Mouse (Mus musculus) thymus, postnatal 0 days (tissue): ENCODE results near the gene Abracl. TPM values are rescaled to one million over a fixed set of nuclear protein-coding genes. Genes with fewer than 3 reads are reported as not detected.

ENCODE experiments used
- DNase-seq: peaks from one replicate; pipeline ENCODE4 v3.0.0-alpha.2; 2015; ENCODE audit warnings: low spot score
- polyA plus RNA-seq: library from polyadenylated mRNA; unstranded; fragments of >200 nt; fragmentation: Nextera tagmentation; extraction: Ambion mirVana; gene quantifications from 2 replicates; pipeline ENCODE4 v1.2.1, GENCODE M21; 2015

Abracl gene
- 322 and 349 TPM in 2 replicates for polyA plus RNA-seq

GRCm38 (mm10) chr10:18022741-18023347 lies at the start of gene Abracl:
TSS of gene Abracl (minus strand) at chr10:18023288.
- peak; percentile 85 for DNase-seq

GRCm38 (mm10) chr10:18072871-18073270 lies 49.8 kb upstream of the Abracl start:
- DNase-seq: no peak

- DNase-seq: no peak
These were observed 47.5 kb upstream of the Abracl start for GRCm38 (mm10) chr10:18070616-18071015.

GRCm38 (mm10) chr10:18070144-18070543 lies 47.1 kb upstream of the Abracl start:
- DNase-seq: no peak

- DNase-seq: no peak
These were observed 46.5 kb upstream of the Abracl start for GRCm38 (mm10) chr10:18069576-18069975.

GRCm38 (mm10) chr10:18068880-18069279 lies 45.8 kb upstream of the Abracl start:
- no peak for DNase-seq

- no peak for DNase-seq
These were observed 44.8 kb upstream of the Abracl start for GRCm38 (mm10) chr10:18067761-18068446.

GRCm38 (mm10) chr10:18066031-18066439 lies 42.9 kb upstream of the Abracl start:
- DNase-seq: no peak

- DNase-seq: no peak
These were observed 41.6 kb upstream of the Abracl start for GRCm38 (mm10) chr10:18064606-18065228.

GRCm38 (mm10) chr10:18061533-18061932 lies 38.4 kb upstream of the Abracl start:
- no peak for DNase-seq

GRCm38 (mm10) chr10:18060778-18061177 lies 37.7 kb upstream of the Abracl start:
- no peak for DNase-seq

- no peak for DNase-seq
These were observed 36.7 kb upstream of the Abracl start for GRCm38 (mm10) chr10:18059807-18060206.

GRCm38 (mm10) chr10:18058681-18059338 lies 35.7 kb upstream of the Abracl start:
- DNase-seq: no peak

GRCm38 (mm10) chr10:18056391-18056745 lies 33.3 kb upstream of the Abracl start:
- no peak for DNase-seq

- peak; percentile 37 for DNase-seq
These were observed 32.8 kb upstream of the Abracl start, which contains the start of gene Reps1 for GRCm38 (mm10) chr10:18055696-18056390. TSS of gene Reps1 (plus strand) at chr10:18055861.

GRCm38 (mm10) chr10:18055009-18055695 lies 32.1 kb upstream of the Abracl start:
- DNase-seq: peak; percentile 88

- no peak for DNase-seq
These were observed 24.5 kb upstream of the Abracl start for GRCm38 (mm10) chr10:18047380-18048146.

- no peak for DNase-seq
These were observed 23.3 kb upstream of the Abracl start for GRCm38 (mm10) chr10:18046380-18046779.

- DNase-seq: no peak
These were observed 13.8 kb upstream of the Abracl start for GRCm38 (mm10) chr10:18036849-18037248.

GRCm38 (mm10) chr10:18034408-18034807 lies 11.3 kb upstream of the Abracl start:
- DNase-seq: no peak
